Mouse (Mus musculus) kidney, postnatal 14 days (tissue): ENCODE measurements around the gene Tlcd2.
"Not testable (repeated sequence)": the region's sequence is repeated elsewhere in the genome, so short reads cannot be mapped to it uniquely, and the experiment has no call there.

Experiments
- DNase-seq: peaks from one replicate; pipeline ENCODE4 v3.0.0; 2022; ENCODE audit warnings: mixed read lengths

Tlcd2 gene

DNA sequence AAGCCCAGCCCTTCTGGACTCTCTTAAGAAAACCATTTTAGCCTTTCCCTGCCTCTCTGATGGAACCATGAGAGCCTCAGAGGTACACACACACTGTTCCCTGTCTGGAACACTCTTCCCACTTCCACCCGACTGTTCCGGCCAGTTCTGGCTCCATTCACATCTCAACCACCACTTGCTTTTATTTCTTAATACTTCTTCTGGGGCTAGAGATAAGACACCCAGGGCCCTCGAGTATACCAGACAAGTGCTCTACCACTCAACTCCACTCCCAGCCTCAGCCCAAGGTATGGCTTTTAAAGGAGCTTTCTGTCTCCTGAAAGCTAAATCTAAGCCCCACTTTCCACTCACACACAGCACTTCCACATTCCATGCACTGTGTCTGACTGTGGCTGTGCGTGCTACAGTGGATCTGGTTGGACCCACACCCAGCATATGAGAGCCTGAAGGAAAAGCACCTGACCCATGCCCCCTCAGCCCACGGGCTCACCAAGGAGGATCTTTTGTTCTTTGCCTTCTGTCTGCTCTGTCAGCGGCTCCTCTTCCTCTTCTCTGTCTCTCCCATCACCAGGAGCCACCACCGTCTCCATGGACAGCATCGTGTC, 11.1 kb upstream of the Tlcd2 start:
- no peak for DNase-seq

- DNase-seq = no peak
Observed at GRCm38 (mm10) chr11:75450936-75451335, 10.6 kb upstream of the Tlcd2 start.

GRCm38 (mm10) chr11:75452081-75452480, 9.4 kb upstream of the Tlcd2 start:
- DNase-seq = no peak

GRCm38 (mm10) chr11:75452812-75453557, 8.5 kb upstream of the Tlcd2 start:
- DNase-seq = no peak

GRCm38 (mm10) chr11:75453991-75454930, 7.3 kb upstream of the Tlcd2 start, which contains the start of gene Wdr81:
Wdr81 (minus strand) TSS chr11:75454717.
- DNase-seq = peak; percentile 93

DNA sequence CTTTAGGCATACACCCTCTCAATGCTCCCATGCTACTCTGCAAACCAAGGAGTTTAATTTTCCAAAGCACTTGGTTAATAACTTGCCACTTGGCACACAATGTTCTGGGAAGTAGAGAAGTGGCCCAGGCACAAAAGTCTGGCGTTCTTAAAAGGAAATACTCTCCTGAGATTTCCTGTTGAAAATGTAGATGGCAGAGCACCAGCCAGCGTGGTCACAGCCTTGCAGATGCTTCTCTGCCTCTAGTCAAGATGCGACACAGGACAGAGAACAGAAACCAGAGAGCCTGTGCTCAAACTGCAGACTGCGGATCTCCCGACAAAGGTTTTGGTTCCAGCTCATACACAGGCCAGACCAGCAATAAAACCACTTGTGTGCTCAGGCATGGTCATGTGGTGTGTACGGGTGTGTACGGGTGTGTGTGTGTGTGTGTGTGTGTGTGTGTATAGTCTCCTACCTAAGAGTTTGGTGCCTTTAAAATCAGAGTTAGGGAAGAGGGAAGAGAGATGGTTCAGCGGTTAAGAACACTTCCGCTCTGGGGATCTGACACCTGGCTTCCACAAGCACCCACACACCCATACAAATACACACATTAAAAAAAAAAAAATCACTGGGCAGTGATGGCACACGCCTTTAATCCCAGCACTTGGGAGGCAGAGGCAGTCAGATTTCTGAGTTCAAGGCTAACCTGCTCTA, 6.3 kb upstream of the Tlcd2 start:
- DNase-seq = no peak

- DNase-seq = not testable (repeated sequence)
Observed at GRCm38 (mm10) chr11:75455971-75456370, 5.5 kb upstream of the Tlcd2 start.

DNA sequence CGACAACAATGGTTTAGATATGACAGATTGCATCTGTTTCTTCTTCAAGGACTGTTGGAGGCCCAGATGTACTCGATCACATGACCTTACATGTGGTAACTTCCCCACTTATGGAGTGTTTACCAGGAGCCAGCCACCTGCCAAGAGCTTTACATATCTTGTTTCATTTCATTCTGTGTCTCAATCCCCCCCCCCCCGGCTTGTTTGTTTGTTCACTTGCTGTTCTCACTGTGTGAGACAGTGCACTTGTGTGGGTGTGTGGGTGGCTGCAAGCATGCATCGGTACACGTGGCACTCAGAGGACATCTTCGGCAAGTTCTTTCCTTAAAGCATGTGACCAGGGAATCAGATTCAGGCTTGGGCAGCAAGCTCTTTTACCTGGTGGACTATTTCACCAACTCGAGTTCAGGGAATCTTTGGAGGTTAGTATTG, 5.1 kb upstream of the Tlcd2 start:
- no peak for DNase-seq

DNA sequence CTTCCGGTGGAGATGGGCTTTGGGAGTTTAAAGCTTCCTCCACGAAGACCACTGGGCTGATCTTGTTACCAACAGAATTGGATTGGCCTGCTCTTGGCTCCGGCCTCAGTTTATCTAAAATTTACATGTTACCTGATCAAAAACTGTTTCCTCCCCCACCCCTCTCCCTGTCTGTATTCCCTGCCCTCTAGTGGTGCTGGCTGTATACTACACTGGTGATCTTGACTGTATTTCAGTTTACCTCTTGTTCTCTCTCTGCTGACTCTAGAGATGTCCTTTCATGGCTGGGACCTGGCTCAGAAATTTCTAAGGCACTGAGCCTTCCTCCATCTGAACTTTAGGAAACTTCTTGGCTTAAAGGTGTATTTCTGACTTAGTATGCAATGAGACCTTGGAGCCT, 3.3 kb upstream of the Tlcd2 start:
- peak; percentile 45 for DNase-seq

DNA sequence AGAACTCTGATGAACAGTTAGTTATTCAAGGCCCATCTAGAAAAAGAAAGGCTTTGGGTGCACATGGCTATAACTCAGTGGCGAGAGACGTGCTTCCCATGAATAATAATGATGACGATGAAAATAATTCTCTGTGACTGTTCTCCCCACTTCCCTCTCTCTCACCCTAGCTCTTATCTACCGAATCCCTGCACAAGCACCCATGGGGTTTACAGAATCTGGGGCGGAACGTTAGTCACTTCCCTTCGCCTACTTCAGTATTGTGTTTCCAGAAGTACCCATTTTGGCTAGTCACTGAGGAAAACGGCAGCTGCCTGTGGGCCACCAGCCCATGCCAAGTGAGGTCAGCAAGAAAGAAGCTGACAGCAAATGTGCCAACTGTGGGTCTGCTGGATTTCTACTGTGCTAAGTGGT, 2.9 kb upstream of the Tlcd2 start:
- no peak for DNase-seq

DNA sequence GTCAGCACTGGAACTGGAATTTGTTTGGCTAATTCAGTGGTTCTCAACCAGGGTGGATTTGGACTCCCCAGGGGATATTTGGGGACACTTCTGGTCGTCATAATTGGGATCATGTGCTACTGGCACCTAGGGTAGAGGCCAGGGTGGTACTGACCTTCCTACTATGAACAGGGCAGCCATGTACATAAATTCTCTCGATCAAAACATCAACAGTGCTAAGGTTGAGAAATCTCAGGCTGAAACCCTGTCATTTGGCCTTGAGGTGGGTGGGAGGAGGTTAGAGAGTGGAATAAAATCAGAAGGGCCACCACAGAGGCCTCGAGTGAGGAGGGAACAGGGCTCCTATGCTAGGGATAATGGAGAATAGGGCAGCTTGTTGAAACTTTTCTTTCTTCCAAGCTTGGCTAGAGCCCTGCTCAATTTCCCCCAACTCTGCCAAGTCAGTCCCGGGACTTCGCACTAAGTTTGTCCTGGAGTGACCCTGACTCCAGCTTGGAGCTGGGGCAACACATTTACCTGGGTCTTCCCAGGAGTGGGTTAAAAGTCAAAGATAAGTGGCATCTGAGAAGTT, 2.3 kb upstream of the Tlcd2 start:
- DNase-seq = peak; percentile 63

DNA sequence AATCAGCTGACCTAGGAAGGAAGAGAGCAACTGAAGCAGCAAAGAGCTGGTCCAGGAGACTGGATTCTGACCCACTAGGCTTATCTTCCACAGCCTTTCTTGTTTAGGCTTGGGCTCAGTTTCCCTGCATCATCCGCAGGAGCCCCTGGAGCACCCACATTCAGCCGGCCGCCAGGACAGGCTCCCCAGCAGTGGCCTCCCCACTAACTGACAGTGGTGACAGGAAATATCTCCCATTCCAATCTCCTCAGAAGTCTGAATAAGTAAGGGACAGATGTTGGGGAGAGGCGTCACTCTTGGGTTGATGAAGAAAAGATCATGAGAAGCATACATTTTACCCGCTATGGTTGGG, 1.8 kb upstream of the Tlcd2 start:
- DNase-seq = no peak

GRCm38 (mm10) chr11:75460103-75460843, 1.2 kb upstream of the Tlcd2 start:
- DNase-seq = peak; percentile 95

GRCm38 (mm10) chr11:75461743-75462252, 283 bp downstream of the Tlcd2 start:
- DNase-seq = no peak

DNA sequence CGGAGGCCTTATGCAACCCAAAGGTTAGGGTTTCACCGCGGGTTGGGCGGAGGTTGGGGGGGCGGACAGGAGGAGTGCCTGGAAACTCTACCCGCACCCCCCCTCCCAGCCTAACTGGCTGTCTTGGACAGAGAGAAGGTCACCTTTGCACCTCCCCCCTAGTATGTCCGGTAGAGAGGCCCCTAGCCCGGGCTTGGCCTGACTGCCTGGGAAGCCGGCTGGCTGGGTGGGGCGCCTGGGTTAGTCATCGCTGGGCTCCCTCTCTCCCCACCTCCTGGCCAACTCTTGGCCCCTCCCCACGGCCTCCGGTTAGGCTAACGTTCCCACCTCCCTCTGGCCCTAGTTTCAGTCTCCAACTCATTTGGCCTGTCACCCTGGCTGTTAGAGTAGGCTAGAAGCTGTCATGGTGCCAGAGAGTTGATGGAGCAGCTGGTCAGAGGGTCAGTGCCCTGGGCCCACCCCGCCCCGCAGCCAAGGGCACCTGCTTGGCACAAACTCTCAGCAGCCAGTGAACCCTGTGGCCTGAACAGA, 803 bp downstream of the Tlcd2 start:
- peak; percentile 92 for DNase-seq

- peak; percentile 97 for DNase-seq
Observed at GRCm38 (mm10) chr11:75462865-75463336, 1.4 kb downstream of the Tlcd2 start.

DNA sequence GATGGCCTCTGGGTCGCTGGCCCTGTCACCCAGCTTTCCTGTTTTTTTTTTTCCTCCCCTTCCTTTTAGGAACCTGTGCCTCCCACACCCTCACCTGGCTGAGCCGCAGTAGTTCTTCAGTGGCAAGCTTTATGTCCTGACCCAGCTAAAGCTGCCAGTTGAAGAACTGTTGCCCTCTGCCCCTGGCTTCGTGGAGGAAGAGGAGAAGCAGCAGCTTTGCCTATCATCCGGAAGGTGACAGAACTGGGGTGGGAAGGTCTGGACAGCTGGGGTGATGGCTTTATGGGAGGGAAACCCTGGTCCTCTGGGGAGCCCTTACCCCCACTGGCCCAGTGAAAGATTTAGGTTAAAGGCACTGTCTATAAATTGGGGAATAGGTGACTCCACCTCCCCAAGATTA, 2.1 kb downstream of the Tlcd2 start:
- DNase-seq = no peak

DNA sequence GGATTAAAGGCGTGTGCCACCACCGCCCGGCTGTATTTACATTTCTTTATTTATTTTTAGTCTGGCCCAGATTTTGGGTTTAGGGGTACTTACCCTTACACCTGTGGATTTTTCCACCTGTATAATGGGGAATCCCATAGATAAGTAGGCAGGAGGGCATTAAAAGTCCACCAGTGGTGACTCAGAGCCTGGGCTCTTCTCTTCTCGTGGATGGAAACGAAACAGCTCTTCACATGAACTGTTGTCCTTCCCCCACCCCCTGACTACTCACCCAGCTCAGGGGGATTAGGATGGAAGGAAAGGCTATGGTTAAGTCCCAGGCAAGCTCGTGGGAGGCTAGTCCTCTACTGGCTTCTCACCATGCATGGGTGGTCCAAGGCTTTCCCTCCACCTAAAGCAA, 2.9 kb downstream of the Tlcd2 start:
- no peak for DNase-seq

- no peak for DNase-seq
Observed at GRCm38 (mm10) chr11:75465051-75465450, 3.5 kb downstream of the Tlcd2 start.

DNA sequence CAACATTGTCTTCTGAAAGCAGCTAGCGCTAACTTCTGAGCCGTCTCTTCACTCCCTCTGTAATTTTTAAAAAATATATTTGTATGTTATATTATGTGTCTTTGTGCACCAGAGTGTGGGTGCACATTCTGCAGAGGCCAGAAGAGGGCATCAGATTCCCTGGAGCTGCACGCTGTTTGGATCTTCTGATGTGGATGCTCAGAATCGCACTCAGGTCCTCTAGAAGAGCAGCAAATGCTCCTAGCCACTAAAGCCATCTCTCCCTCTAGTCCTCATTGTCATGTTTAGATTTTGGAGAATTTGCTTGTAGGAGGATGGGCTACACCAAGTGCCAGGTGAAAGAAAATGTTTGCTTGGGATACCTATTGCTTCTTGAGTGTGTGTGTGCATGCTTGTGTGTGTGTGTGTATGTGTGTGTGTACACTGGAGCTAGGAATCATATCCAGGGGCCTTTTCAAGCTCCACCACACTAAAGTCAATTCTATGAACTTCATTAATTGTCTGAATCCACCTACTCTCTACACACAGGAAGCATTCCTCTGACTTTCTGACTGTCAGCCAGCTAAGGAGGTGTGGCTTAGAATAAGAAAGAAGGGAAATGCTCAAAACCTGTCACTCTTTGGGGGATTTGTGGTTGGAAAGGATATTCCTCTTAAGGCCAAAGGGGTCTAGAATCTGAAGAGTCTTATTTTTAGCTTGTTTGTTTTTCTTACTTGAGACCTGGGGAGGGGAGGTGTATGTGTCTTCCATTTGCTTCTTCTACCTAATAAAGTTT, 5.4 kb downstream of the Tlcd2 start:
- DNase-seq = no peak
